Mouse (Mus musculus) stomach, embryonic 16.5 days (tissue): Measurements from ENCODE around the gene Tent5c. TPM values are rescaled to one million over a fixed set of nuclear protein-coding genes. Genes with fewer than 3 reads are reported as not detected.
"Not testable (repeated sequence)": the region's sequence is repeated elsewhere in the genome, so short reads cannot be mapped to it uniquely, and the experiment has no call there.

ENCODE experiments used
- ATAC-seq: fragments of 200-750 bp; cut with Nextera tagmentation; 2 replicates; pipeline ENCODE4 v1.8.0; 2017; ENCODE audit warnings: moderate number of reproducible peaks, moderate TSS enrichment; ENCODE audit not compliant: insufficient read depth, low FRiP score
- H3K27ac ChIP-seq: fragments of 300-500 bp; sonication (generic); 2 replicates; pipeline ENCODE4 v1.5.1; 2014; ENCODE audit warnings: low read length
- H3K27me3 ChIP-seq: fragments of 300-500 bp; sonication (generic); 2 replicates; pipeline ENCODE4 v1.6.1; 2014; ENCODE audit warnings: low read length, control low read depth, mixed read lengths; ENCODE audit not compliant: control insufficient read depth, insufficient read depth
- H3K36me3 ChIP-seq: fragments of 300-500 bp; sonication (generic); 2 replicates; pipeline ENCODE4 v1.6.1; 2014; ENCODE audit warnings: low read length; ENCODE audit not compliant: control insufficient read depth, insufficient read depth
- H3K4me1 ChIP-seq: fragments of 300-500 bp; sonication (generic); 2 replicates; pipeline ENCODE4 v1.6.1; 2014; ENCODE audit warnings: low read length, control low read depth, mixed read lengths; ENCODE audit not compliant: control insufficient read depth, insufficient read depth
- H3K4me2 ChIP-seq: fragments of 300-500 bp; sonication (generic); 2 replicates; pipeline ENCODE4 v1.6.1; 2014; ENCODE audit warnings: low read depth, low read length, mixed read lengths
- H3K4me3 ChIP-seq: fragments of 300-500 bp; sonication (generic); replicated peaks from 2 replicates; pipeline ENCODE4 v1.5.1; 2014; ENCODE audit warnings: mild to moderate bottlenecking, low read length
- H3K9ac ChIP-seq: fragments of 300-500 bp; sonication (generic); 2 replicates; pipeline ENCODE4 v1.6.1; 2014; ENCODE audit warnings: low read length
- H3K9me3 ChIP-seq: fragments of 300-500 bp; sonication (generic); replicated peaks from 2 replicates; pipeline ENCODE4 v1.6.1; 2016; ENCODE audit warnings: low read length, control low read depth; ENCODE audit not compliant: control insufficient read depth
- WGBS: fragments of 180-500 bp; shearing (Covaris S2); extraction: QIAGEN DNeasy Blood & Tissue Kit; methylation state at CpG from one replicate; pipeline ENCODE4 v1.1.7; 2014; 5-methylcytosine and 5-hydroxymethylcytosine counted together
- polyA plus RNA-seq: library from polyadenylated mRNA; unstranded; fragments of >200 nt; fragmentation: Nextera tagmentation; extraction: Ambion mirVana; gene quantifications from 2 replicates; pipeline ENCODE4 v1.2.1, GENCODE M21; 2015

Gene Tent5c
- polyA plus RNA-seq, 1 experiment from 2014 or later, result 21.5 TPM

DNA sequence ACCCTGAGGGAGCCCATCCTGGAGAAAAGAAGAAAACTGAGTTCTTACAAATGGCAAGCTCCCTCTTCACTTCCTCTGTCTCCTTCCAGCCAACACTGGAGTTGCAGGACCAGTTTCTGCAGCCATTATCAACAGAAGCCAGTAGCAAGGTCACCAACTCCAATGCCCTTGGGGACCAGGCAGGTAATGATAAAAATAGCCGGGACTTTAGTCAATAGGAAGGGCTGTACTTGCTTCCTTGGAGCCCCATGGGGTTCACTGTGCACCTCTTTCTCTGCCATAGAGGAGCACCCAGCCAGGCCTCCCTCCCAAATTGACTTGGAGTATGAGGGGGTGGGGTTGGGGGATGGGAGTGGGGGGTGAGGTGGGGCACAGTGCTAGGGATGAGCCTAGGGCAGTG lies 70.7 kb downstream of the Tent5c start:
- Histone ChIP-seq H3K27me3 (no peaks in the 10 kb centered on the region), H3K4me2 (no peak overlapping the region), H3K4me3 (no peak overlapping the region), H3K9ac (no peak overlapping the region), H3K27ac (no peak overlapping the region), H3K4me1 (no peaks in the 10 kb centered on the region), H3K36me3 (no peaks in the 10 kb centered on the region), H3K9me3 (no peaks in the 10 kb centered on the region)
- 55% methylated on average over 1 of the region's 1 CpGs for WGBS
- peak; percentile 61; the same call in 1 of the 2 replicates for ATAC-seq

- 0 out of 2 replicates have a peak, but pooled peaks have one; percentile 4 for ATAC-seq
- no peak overlapping the region for H3K9ac ChIP-seq
- H3K4me2 ChIP-seq, result no peak overlapping the region
- no peaks in the 10 kb centered on the region for H3K27me3 ChIP-seq
- no peak overlapping the region for H3K4me3 ChIP-seq
- no peak overlapping the region; the same call in 1 of the 2 replicates for H3K27ac ChIP-seq
- WGBS, result 38% methylated on average over 10 of the region's 10 CpGs
- no peaks in the 10 kb centered on the region for H3K36me3 ChIP-seq
- no peaks in the 10 kb centered on the region for H3K4me1 ChIP-seq
- H3K9me3 ChIP-seq, result no peaks in the 10 kb centered on the region
These were observed 71.3 kb downstream of the Tent5c start for GRCm38 (mm10) chr3:100417772-100418311.

- WGBS, result 69% methylated on average over 5 of the region's 5 CpGs
- Histone ChIP-seq H3K27ac (no peak overlapping the region), H3K27me3 (no peaks in the 10 kb centered on the region), H3K9ac (no peak overlapping the region), H3K4me1 (no peaks in the 10 kb centered on the region), H3K36me3 (no peaks in the 10 kb centered on the region), H3K4me3 (no peak overlapping the region), H3K9me3 (no peaks in the 10 kb centered on the region), H3K4me2 (no peak overlapping the region)
- ATAC-seq, result no peak
These were observed 73.5 kb downstream of the Tent5c start for GRCm38 (mm10) chr3:100415671-100416070.

GRCm38 (mm10) chr3:100413586-100413985 lies 75.5 kb downstream of the Tent5c start:
- H3K4me1 ChIP-seq, H3K9me3 ChIP-seq, H3K9ac ChIP-seq, H3K4me3 ChIP-seq, ATAC-seq, H3K36me3 ChIP-seq, H3K27me3 ChIP-seq, H3K27ac ChIP-seq, H3K4me2 ChIP-seq: not testable (repeated sequence)
- WGBS, result 97% methylated on average over 3 of the region's 3 CpGs

DNA sequence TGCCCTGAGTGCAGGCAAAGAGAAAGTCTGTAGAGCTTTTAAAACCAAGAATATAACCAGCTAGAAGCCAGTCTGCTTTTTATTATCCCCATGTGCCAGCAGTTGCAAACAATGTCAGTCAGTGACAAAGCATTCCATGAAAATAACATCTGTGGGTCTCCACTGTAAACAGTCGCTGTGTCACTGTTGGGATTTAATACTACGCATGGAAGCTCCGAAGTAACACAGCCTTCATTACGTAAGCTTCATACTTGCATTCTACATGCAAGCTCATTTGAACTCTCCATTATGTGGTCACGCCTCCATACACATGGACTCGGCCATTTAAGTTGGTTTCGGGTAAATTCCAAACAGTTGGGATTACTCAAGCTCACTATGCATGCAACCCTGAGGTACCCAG lies 77.2 kb downstream of the Tent5c start:
- Histone ChIP-seq H3K27me3 (no peaks in the 10 kb centered on the region), H3K4me3 (no peak overlapping the region), H3K4me2 (no peak overlapping the region), H3K9me3 (no peaks in the 10 kb centered on the region), H3K27ac (no peak overlapping the region), H3K9ac (no peak overlapping the region), H3K36me3 (no peaks in the 10 kb centered on the region), H3K4me1 (no peaks in the 10 kb centered on the region)
- 68% methylated on average over 7 of the region's 7 CpGs for WGBS
- ATAC-seq, result no peak

- H3K9me3 ChIP-seq, result no peaks in the 10 kb centered on the region
- H3K9ac ChIP-seq, result no peak overlapping the region
- 77% methylated on average over 2 of the region's 2 CpGs for WGBS
- H3K27ac ChIP-seq, result no peak overlapping the region
- H3K4me1 ChIP-seq, result no peaks in the 10 kb centered on the region
- H3K4me3 ChIP-seq, result no peak overlapping the region
- no peak for ATAC-seq
- no peaks in the 10 kb centered on the region for H3K27me3 ChIP-seq
- H3K36me3 ChIP-seq, result no peaks in the 10 kb centered on the region
- no peak overlapping the region for H3K4me2 ChIP-seq
These were observed 79.8 kb downstream of the Tent5c start for GRCm38 (mm10) chr3:100409280-100409679.

GRCm38 (mm10) chr3:100408351-100409043 lies 80.6 kb downstream of the Tent5c start:
- no peaks in the 10 kb centered on the region for H3K27me3 ChIP-seq
- no peak overlapping the region for H3K27ac ChIP-seq
- H3K36me3 ChIP-seq, result no peaks in the 10 kb centered on the region
- H3K4me3 ChIP-seq, result no peak overlapping the region
- no peaks in the 10 kb centered on the region for H3K4me1 ChIP-seq
- ATAC-seq, result 0 out of 2 replicates have a peak, but pooled peaks have one; percentile 25
- H3K9me3 ChIP-seq, result no peaks in the 10 kb centered on the region
- 73% methylated on average over 2 of the region's 2 CpGs for WGBS
- no peak overlapping the region for H3K9ac ChIP-seq
- no peak overlapping the region for H3K4me2 ChIP-seq

- Histone ChIP-seq H3K9ac (no peak overlapping the region), H3K27ac (no peak overlapping the region), H3K4me1 (no peaks in the 10 kb centered on the region), H3K4me3 (no peak overlapping the region), H3K36me3 (no peaks in the 10 kb centered on the region), H3K27me3 (no peaks in the 10 kb centered on the region), H3K4me2 (no peak overlapping the region), H3K9me3 (no peaks in the 10 kb centered on the region)
- ATAC-seq, result no peak
- WGBS, result 80% methylated on average over 4 of the region's 4 CpGs
These were observed 86.5 kb downstream of the Tent5c start for GRCm38 (mm10) chr3:100402656-100403055.
